Mouse (Mus musculus): ENCODE data around the gene Mef2a. TPM values are rescaled to one million over a fixed set of nuclear protein-coding genes. Genes with fewer than 3 reads are reported as not detected.

Mef2a gene
- polyA plus RNA-seq (2015; fragmentation: Nextera tagmentation; extraction: Ambion mirVana) = 37.6 and 39.5 TPM in 2 replicates

GRCm38 (mm10) chr7:67372729-67373583, at the start of gene Mef2a:
TSS of gene Mef2a (minus strand) at chr7:67372858.
- H3K4me2 ChIP-seq (replicated peaks; ENCODE audit: low read depth, low read length) = peak within 1 kb of the TSS; percentile 92
- under 1% methylated on average over 79 of the region's 89 CpGs for WGBS

GRCm38 (mm10) chr7:67421476-67422186, 49.0 kb upstream of the Mef2a start:
- H3K27ac ChIP-seq (ENCODE audit: low read length) = no peak overlapping the region
- H3K36me3 ChIP-seq (ENCODE audit: insufficient read depth, low read length) = no peaks in the 10 kb centered on the region
- 42% methylated on average over 12 of the region's 12 CpGs for WGBS
- no peak overlapping the region for H3K9ac ChIP-seq (replicated peaks; ENCODE audit: low read length)
- H3K4me1 ChIP-seq (ENCODE audit: insufficient read depth, low read length) = 0 out of 2 replicates have a peak, but pooled peaks cover 5% of the 10 kb centered on the region
- no peaks in the 10 kb centered on the region for H3K27me3 ChIP-seq (ENCODE audit: insufficient read depth, low read length)
- H3K4me3 ChIP-seq (ENCODE audit: low read length) = no peak overlapping the region
- H3K4me2 ChIP-seq (replicated peaks; ENCODE audit: low read depth, low read length) = no peak overlapping the region
- no peak; the same call in 1 of the 2 replicates for ATAC-seq (ENCODE audit: low FRiP score, low TSS enrichment)
- no peaks in the 10 kb centered on the region for H3K9me3 ChIP-seq (ENCODE audit: low read length)

More at GRCm38 (mm10) chr7:67372729-67373583, at the start of gene Mef2a:
- Histone ChIP-seq H3K4me3 (ENCODE audit: low read length) (peak within 1 kb of the TSS; percentile 97), H3K9ac (replicated peaks; ENCODE audit: low read length) (peak within 1 kb of the TSS; percentile 97), H3K27me3 (ENCODE audit: insufficient read depth, low read length) (no peaks in the 10 kb centered on the region), H3K36me3 (ENCODE audit: insufficient read depth, low read length) (no peaks in the 10 kb centered on the region), H3K27ac (ENCODE audit: low read length) (peak within 1 kb of the TSS; percentile 100), H3K9me3 (ENCODE audit: low read length) (no peaks in the 10 kb centered on the region), H3K4me1 (ENCODE audit: insufficient read depth, low read length) (peaks cover 17% of the 10 kb centered on the region; the same call in 1 of the 2 replicates)
- peak; percentile 93 for ATAC-seq (ENCODE audit: low FRiP score, low TSS enrichment)

- Histone ChIP-seq H3K4me2 (replicated peaks; ENCODE audit: low read depth, low read length) (no peak overlapping the region), H3K9me3 (ENCODE audit: low read length) (no peaks in the 10 kb centered on the region), H3K27ac (ENCODE audit: low read length) (no peak overlapping the region), H3K4me3 (ENCODE audit: low read length) (no peak overlapping the region), H3K27me3 (ENCODE audit: insufficient read depth, low read length) (no peaks in the 10 kb centered on the region), H3K36me3 (ENCODE audit: insufficient read depth, low read length) (no peaks in the 10 kb centered on the region), H3K4me1 (ENCODE audit: insufficient read depth, low read length) (0 out of 2 replicates have a peak, but pooled peaks cover 5% of the 10 kb centered on the region), H3K9ac (replicated peaks; ENCODE audit: low read length) (no peak overlapping the region)
- WGBS = 44% methylated on average over 3 of the region's 3 CpGs
- ATAC-seq (ENCODE audit: low FRiP score, low TSS enrichment) = no peak
Measured at GRCm38 (mm10) chr7:67421088-67421475, 48.4 kb upstream of the Mef2a start.

- H3K4me2 ChIP-seq (replicated peaks; ENCODE audit: low read depth, low read length) = no peak overlapping the region
- H3K9ac ChIP-seq (replicated peaks; ENCODE audit: low read length) = no peak overlapping the region
- H3K27ac ChIP-seq (ENCODE audit: low read length) = no peak overlapping the region
- no peaks in the 10 kb centered on the region for H3K36me3 ChIP-seq (ENCODE audit: insufficient read depth, low read length)
- H3K4me1 ChIP-seq (ENCODE audit: insufficient read depth, low read length) = 0 out of 2 replicates have a peak, but pooled peaks cover 5% of the 10 kb centered on the region
- WGBS = 77% methylated on average over 17 of the region's 17 CpGs
- no peaks in the 10 kb centered on the region for H3K27me3 ChIP-seq (ENCODE audit: insufficient read depth, low read length)
- no peak overlapping the region for H3K4me3 ChIP-seq (ENCODE audit: low read length)
- no peak for ATAC-seq (ENCODE audit: low FRiP score, low TSS enrichment)
- no peaks in the 10 kb centered on the region for H3K9me3 ChIP-seq (ENCODE audit: low read length)
Measured at GRCm38 (mm10) chr7:67419591-67420314, 47.1 kb upstream of the Mef2a start.

GRCm38 (mm10) chr7:67418122-67418521, 45.5 kb upstream of the Mef2a start:
- H3K36me3 ChIP-seq (ENCODE audit: insufficient read depth, low read length) = no peaks in the 10 kb centered on the region
- 0 out of 2 replicates have a peak, but pooled peaks cover 5% of the 10 kb centered on the region for H3K4me1 ChIP-seq (ENCODE audit: insufficient read depth, low read length)
- H3K4me3 ChIP-seq (ENCODE audit: low read length) = no peak overlapping the region
- ATAC-seq (ENCODE audit: low FRiP score, low TSS enrichment) = no peak
- no peaks in the 10 kb centered on the region for H3K27me3 ChIP-seq (ENCODE audit: insufficient read depth, low read length)
- no peak overlapping the region for H3K4me2 ChIP-seq (replicated peaks; ENCODE audit: low read depth, low read length)
- no peaks in the 10 kb centered on the region for H3K9me3 ChIP-seq (ENCODE audit: low read length)
- WGBS = 93% methylated on average over 5 of the region's 5 CpGs
- no peak overlapping the region for H3K27ac ChIP-seq (ENCODE audit: low read length)
- H3K9ac ChIP-seq (replicated peaks; ENCODE audit: low read length) = no peak overlapping the region

GRCm38 (mm10) chr7:67414766-67415165, 42.1 kb upstream of the Mef2a start:
- H3K4me3 ChIP-seq (ENCODE audit: low read length) = no peak overlapping the region
- no peaks in the 10 kb centered on the region for H3K4me1 ChIP-seq (ENCODE audit: insufficient read depth, low read length)
- H3K4me2 ChIP-seq (replicated peaks; ENCODE audit: low read depth, low read length) = no peak overlapping the region
- no peaks in the 10 kb centered on the region for H3K9me3 ChIP-seq (ENCODE audit: low read length)
- H3K9ac ChIP-seq (replicated peaks; ENCODE audit: low read length) = no peak overlapping the region
- WGBS = 77% methylated on average over 8 of the region's 8 CpGs
- H3K27me3 ChIP-seq (ENCODE audit: insufficient read depth, low read length) = no peaks in the 10 kb centered on the region
- ATAC-seq (ENCODE audit: low FRiP score, low TSS enrichment) = no peak
- no peak overlapping the region for H3K27ac ChIP-seq (ENCODE audit: low read length)
- H3K36me3 ChIP-seq (ENCODE audit: insufficient read depth, low read length) = no peaks in the 10 kb centered on the region

GRCm38 (mm10) chr7:67412686-67413085, 40.0 kb upstream of the Mef2a start:
- Histone ChIP-seq H3K4me1 (ENCODE audit: insufficient read depth, low read length) (no peaks in the 10 kb centered on the region), H3K9me3 (ENCODE audit: low read length) (no peaks in the 10 kb centered on the region), H3K36me3 (ENCODE audit: insufficient read depth, low read length) (no peaks in the 10 kb centered on the region), H3K27me3 (ENCODE audit: insufficient read depth, low read length) (no peaks in the 10 kb centered on the region), H3K4me3 (ENCODE audit: low read length) (no peak overlapping the region), H3K9ac (replicated peaks; ENCODE audit: low read length) (no peak overlapping the region), H3K4me2 (replicated peaks; ENCODE audit: low read depth, low read length) (no peak overlapping the region), H3K27ac (ENCODE audit: low read length) (no peak overlapping the region)
- 77% methylated on average over 10 of the region's 10 CpGs for WGBS
- no peak for ATAC-seq (ENCODE audit: low FRiP score, low TSS enrichment)

GRCm38 (mm10) chr7:67407019-67407418, 34.4 kb upstream of the Mef2a start:
- WGBS = 63% methylated on average over 2 of the region's 2 CpGs
- H3K36me3 ChIP-seq (ENCODE audit: insufficient read depth, low read length) = no peaks in the 10 kb centered on the region
- no peak overlapping the region for H3K4me3 ChIP-seq (ENCODE audit: low read length)
- H3K9ac ChIP-seq (replicated peaks; ENCODE audit: low read length) = no peak overlapping the region
- no peaks in the 10 kb centered on the region for H3K9me3 ChIP-seq (ENCODE audit: low read length)
- H3K27me3 ChIP-seq (ENCODE audit: insufficient read depth, low read length) = no peaks in the 10 kb centered on the region
- no peak overlapping the region for H3K27ac ChIP-seq (ENCODE audit: low read length)
- ATAC-seq (ENCODE audit: low FRiP score, low TSS enrichment) = no peak
- no peaks in the 10 kb centered on the region for H3K4me1 ChIP-seq (ENCODE audit: insufficient read depth, low read length)
- H3K4me2 ChIP-seq (replicated peaks; ENCODE audit: low read depth, low read length) = no peak overlapping the region

GRCm38 (mm10) chr7:67404176-67404575, 31.5 kb upstream of the Mef2a start:
- Histone ChIP-seq H3K27ac (ENCODE audit: low read length) (no peak overlapping the region), H3K4me3 (ENCODE audit: low read length) (no peak overlapping the region), H3K36me3 (ENCODE audit: insufficient read depth, low read length) (no peaks in the 10 kb centered on the region), H3K9me3 (ENCODE audit: low read length) (no peaks in the 10 kb centered on the region), H3K27me3 (ENCODE audit: insufficient read depth, low read length) (no peaks in the 10 kb centered on the region), H3K4me2 (replicated peaks; ENCODE audit: low read depth, low read length) (no peak overlapping the region), H3K9ac (replicated peaks; ENCODE audit: low read length) (no peak overlapping the region), H3K4me1 (ENCODE audit: insufficient read depth, low read length) (no peaks in the 10 kb centered on the region)
- ATAC-seq (ENCODE audit: low FRiP score, low TSS enrichment) = no peak
- 81% methylated on average over 2 of the region's 2 CpGs for WGBS
